Mouse (Mus musculus): ENCODE results near the gene BC017158.

GRCm38 (mm10) chr7:128298481-128299342 is 742 bp upstream of the BC017158 start:
- TF ChIP-seq EP300 (IDR thresholded peaks at IDR 0.05; ENCODE audit: low read depth), result no peak
- TF ChIP-seq CTCF (IDR thresholded peaks at IDR 0.05; ENCODE audit: low read depth), result no peak
